Mouse (Mus musculus): ENCODE results near the gene Ptprs.

- TF ChIP-seq CTCF (IDR thresholded peaks at IDR 0.05; ENCODE audit: borderline replicate concordance, extremely low read depth, insufficient read depth, insufficient read length) (no peak), POLR2A (IDR thresholded peaks at IDR 0.05; ENCODE audit: borderline replicate concordance, extremely low read depth, insufficient read depth, insufficient read length, poor library complexity, severe bottlenecking) (no peak)
Observed at GRCm38 (mm10) chr17:56493841-56494240, 17.6 kb upstream of the Ptprs start.
